Mouse (Mus musculus) thymus, postnatal 0 days (tissue): Measurements from ENCODE around the gene Zfp821. TPM values are rescaled to one million over a fixed set of nuclear protein-coding genes. Genes with fewer than 3 reads are reported as not detected.

Experiments
- polyA plus RNA-seq: library from polyadenylated mRNA; unstranded; fragments of >200 nt; fragmentation: Nextera tagmentation; extraction: Ambion mirVana; gene quantifications from 2 replicates; pipeline ENCODE4 v1.2.1, GENCODE M21; 2015

Zfp821 gene
- polyA plus RNA-seq, 1 experiment from 2014 or later: 13.5 TPM

Other genes starting within 250 kb of the Zfp821 start
- gene Pmfbp1, start 211.5 kb upstream of the Zfp821 start, polyA plus RNA-seq: not detected in 2 replicates
- 18.7 and 18.8 TPM in 2 replicates for gene Dhx38, start 139.7 kb upstream of the Zfp821 start, polyA plus RNA-seq
- gene Txnl4b, start 139.7 kb upstream of the Zfp821 start, polyA plus RNA-seq: 30.6 and 32.9 TPM in 2 replicates
- gene Hp, start 126.4 kb upstream of the Zfp821 start, polyA plus RNA-seq: 2.2 and 2.7 TPM in 2 replicates
- gene Dhodh, start 96.9 kb upstream of the Zfp821 start, polyA plus RNA-seq: 37.3 and 37.6 TPM in 2 replicates
- 0.14 and 0.26 TPM in 2 replicates for gene Pkd1l3, start 91.0 kb upstream of the Zfp821 start, polyA plus RNA-seq
- gene Ist1, start 12.3 kb upstream of the Zfp821 start, polyA plus RNA-seq: 113 TPM in 2 replicates
- 4.0 and 4.5 TPM in 2 replicates for gene Atxn1l, start 32.2 kb downstream of the Zfp821 start, polyA plus RNA-seq
- 26.3 and 28.2 TPM in 2 replicates for gene Ap1g1, start 73.0 kb downstream of the Zfp821 start, polyA plus RNA-seq
- 0.68 and 0.72 TPM in 2 replicates for gene Phlpp2, start 163.0 kb downstream of the Zfp821 start, polyA plus RNA-seq